Mouse (Mus musculus) splenic B cell, adult 2 months (primary cell): ENCODE measurements around the gene Stn1.

ENCODE experiments used
- DNase-seq: peaks from one replicate; pipeline ENCODE4 v3.0.0-alpha.2; 2011; ENCODE audit warnings: low read depth, low spot score
- H3K27me3 ChIP-seq: 2 replicates; pipeline ENCODE4 v1.6.1; 2012; ENCODE audit warnings: mild to moderate bottlenecking, low read length, moderate library complexity, mixed read lengths; ENCODE audit not compliant: control insufficient read depth, poor library complexity, insufficient read depth, severe bottlenecking
- H3K36me3 ChIP-seq: 2 replicates; pipeline ENCODE4 v1.6.1; 2012; ENCODE audit warnings: mild to moderate bottlenecking, low read length, moderate library complexity, mixed read lengths; ENCODE audit not compliant: control insufficient read depth, poor library complexity, insufficient read depth, severe bottlenecking

Gene Stn1

DNA sequence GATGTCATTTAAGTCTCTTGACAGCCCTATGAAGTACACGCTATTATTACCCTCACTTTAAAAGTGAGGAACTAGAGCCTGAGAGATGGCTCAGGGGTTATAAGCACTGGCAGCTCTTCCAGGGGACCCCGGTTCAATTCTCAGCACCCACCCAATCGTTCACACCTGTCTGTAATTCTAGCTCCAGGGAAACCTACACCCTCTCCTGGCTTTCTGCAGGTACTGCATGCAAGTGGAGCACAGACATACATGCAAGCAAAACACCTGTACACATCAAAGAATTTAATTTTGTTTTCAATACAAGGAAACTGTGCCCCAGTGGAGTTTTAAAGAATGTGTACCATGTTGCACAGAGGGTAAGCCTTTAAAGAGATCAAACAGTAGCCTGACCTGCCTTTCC lies 75.5 kb downstream of the Stn1 start:
- Histone ChIP-seq H3K27me3 (no peaks in the 10 kb centered on the region), H3K36me3 (no peaks in the 10 kb centered on the region; the same call in 1 of the 2 replicates)
- DNase-seq, result peak; percentile 27

GRCm38 (mm10) chr19:47461386-47461785 lies 75.9 kb downstream of the Stn1 start:
- DNase-seq, result no peak
- no peaks in the 10 kb centered on the region; the same call in 1 of the 2 replicates for H3K36me3 ChIP-seq
- H3K27me3 ChIP-seq, result no peaks in the 10 kb centered on the region

- H3K36me3 ChIP-seq, result no peaks in the 10 kb centered on the region; the same call in 1 of the 2 replicates
- no peak for DNase-seq
- H3K27me3 ChIP-seq, result no peaks in the 10 kb centered on the region
Observed at GRCm38 (mm10) chr19:47460120-47460960, 77.0 kb downstream of the Stn1 start.

DNA sequence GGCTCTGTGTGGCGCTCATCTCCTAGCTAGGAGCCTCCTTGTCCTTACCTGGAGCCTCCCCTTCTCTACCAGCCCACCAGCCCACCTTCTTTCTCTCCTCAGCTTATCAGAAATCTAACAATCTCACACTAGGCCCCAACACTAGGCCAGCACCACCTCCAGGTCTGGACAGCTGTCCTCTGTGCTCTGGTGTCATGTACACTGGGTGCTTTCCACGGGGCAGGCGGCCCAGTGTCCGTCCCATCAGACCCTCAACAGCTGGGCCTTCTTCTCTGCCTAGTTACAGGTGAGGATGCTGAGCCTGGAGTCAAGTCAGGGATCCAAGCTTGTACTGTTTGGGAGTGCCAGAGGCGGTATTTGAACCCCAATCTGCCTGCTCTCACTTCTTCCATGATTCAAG lies 78.1 kb downstream of the Stn1 start:
- H3K27me3 ChIP-seq, result no peaks in the 10 kb centered on the region
- no peaks in the 10 kb centered on the region; the same call in 1 of the 2 replicates for H3K36me3 ChIP-seq
- no peak for DNase-seq

GRCm38 (mm10) chr19:47458504-47459161 lies 78.7 kb downstream of the Stn1 start:
- peak; percentile 32 for DNase-seq
- Histone ChIP-seq H3K36me3 (no peaks in the 10 kb centered on the region; the same call in 1 of the 2 replicates), H3K27me3 (no peaks in the 10 kb centered on the region)

DNA sequence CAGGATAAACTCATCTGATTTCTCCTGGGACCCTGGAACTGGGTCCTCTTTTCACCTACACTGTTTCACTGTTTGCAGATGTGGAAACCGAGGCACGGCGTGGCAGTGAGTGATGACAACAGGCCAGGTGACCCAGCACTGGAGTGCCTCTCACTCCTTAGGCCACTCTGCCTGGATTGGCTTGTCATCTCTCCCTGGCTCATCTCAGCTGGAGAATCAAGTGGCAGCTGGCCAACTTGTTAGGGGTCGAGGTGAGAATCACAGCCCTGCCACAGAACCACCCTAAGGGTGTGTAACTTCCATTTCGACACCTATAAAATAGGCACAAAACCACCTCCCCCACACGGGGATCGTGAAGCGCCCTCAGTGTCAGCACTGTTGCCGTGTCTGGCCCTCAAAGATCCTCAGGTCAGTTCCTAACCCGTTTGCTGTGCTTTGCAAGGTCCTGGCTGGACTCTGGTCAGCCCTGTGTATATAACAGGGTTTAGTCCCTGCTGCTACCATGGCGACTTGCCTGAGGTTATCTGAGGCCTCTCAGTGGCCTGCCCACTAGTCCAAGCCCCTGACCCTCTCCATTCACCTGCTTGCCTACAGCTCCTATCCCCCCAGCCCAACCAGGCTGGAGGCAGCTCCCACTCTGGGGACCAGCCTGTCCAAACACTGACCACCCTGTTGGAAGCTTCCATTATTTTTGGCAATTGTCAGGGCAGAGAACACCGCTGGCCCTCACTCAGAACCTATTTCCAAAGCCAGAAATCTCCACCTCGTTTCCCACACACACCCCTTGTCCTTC lies 79.4 kb downstream of the Stn1 start:
- no peaks in the 10 kb centered on the region; the same call in 1 of the 2 replicates for H3K36me3 ChIP-seq
- no peak for DNase-seq
- H3K27me3 ChIP-seq, result no peaks in the 10 kb centered on the region

DNA sequence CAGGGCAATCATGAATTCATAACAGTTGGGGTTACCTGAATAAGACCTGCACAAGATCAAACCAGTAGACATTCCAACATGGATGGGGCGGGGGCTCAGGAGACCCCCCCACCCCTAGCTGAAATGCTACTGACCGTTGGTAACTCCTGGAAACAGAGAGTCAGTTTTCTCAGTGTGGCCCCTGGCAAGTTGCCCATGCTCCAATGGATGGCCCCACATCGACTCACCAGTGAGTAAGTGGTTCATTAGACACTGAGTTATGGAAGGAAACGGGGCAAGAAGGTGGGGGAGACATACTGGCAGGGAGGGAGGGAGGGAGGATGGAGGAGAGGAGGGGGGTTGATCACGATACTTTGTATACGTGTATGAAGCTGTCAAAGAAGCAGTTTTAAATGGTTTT lies 81.3 kb downstream of the Stn1 start:
- H3K27me3 ChIP-seq, result no peaks in the 10 kb centered on the region
- no peaks in the 10 kb centered on the region; the same call in 1 of the 2 replicates for H3K36me3 ChIP-seq
- no peak for DNase-seq

- peak; percentile 63 for DNase-seq
- Histone ChIP-seq H3K36me3 (no peaks in the 10 kb centered on the region; the same call in 1 of the 2 replicates), H3K27me3 (no peaks in the 10 kb centered on the region)
Observed at GRCm38 (mm10) chr19:47455001-47455755, 82.1 kb downstream of the Stn1 start.

DNA sequence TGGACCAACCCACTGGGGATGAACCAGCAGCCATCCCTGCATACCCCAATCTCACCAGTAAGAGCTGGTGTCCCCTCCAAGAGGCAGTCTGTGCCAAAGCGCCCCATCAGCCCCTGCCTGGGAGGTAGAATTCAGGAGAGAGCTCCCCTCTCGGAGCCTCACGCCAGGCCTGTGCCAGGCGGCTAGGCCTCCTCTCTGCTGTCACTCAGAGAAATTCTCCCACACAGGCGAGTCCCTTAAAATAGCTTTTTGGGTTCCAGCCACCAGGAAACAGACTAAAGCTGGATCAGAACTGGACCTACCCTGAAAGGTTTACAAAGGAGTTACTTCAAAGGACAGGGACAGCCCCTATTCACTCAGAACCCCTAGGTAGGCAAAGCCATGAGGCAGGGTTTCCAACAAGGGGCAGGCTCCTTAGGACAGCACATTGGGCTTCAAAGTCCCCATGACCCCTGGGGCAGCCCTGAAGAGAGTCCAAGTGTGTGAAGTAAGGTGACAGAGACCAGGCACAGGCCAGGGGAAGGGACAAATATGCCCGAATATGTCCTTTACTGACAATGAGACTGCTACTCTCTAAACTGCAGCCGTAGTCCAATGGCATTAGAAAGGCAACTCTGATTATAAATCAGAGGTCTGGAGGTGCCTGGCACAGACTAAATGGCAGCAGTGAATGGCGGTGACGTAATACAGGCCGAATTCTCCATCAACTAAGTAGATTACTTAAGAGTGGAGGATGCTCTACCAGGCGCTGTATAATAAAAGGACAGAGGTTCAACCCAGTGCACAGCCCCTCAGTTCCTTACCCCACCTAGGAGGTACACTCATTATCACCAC lies 82.9 kb downstream of the Stn1 start:
- no peak for DNase-seq
- no peaks in the 10 kb centered on the region for H3K27me3 ChIP-seq
- H3K36me3 ChIP-seq, result no peaks in the 10 kb centered on the region; the same call in 1 of the 2 replicates

GRCm38 (mm10) chr19:47453352-47453751 lies 84.0 kb downstream of the Stn1 start:
- DNase-seq, result no peak
- Histone ChIP-seq H3K27me3 (no peaks in the 10 kb centered on the region), H3K36me3 (no peaks in the 10 kb centered on the region; the same call in 1 of the 2 replicates)

DNA sequence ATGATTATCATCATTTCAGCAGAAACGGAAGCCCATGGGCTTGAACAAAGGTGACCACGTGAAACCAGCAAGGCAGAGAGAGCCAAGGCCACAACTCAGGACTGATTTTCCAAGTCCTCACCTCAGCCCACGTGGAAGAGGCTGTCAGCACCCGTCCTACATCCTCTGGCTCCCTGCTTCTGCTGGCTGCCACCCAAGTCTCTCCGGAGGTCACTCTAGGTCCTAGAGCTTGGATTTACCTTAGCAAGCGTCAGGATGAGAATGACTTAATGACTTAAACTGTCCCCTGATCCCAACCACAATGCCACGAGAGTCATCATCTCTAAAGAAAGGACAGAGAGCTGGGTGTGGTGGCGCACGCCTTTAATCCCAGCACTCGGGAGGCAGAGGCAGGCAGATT lies 84.6 kb downstream of the Stn1 start:
- no peaks in the 10 kb centered on the region; the same call in 1 of the 2 replicates for H3K36me3 ChIP-seq
- no peak for DNase-seq
- H3K27me3 ChIP-seq, result no peaks in the 10 kb centered on the region

- DNase-seq, result no peak
- Histone ChIP-seq H3K36me3 (no peaks in the 10 kb centered on the region; the same call in 1 of the 2 replicates), H3K27me3 (no peaks in the 10 kb centered on the region)
Observed at GRCm38 (mm10) chr19:47452211-47452610, 85.1 kb downstream of the Stn1 start.

DNA sequence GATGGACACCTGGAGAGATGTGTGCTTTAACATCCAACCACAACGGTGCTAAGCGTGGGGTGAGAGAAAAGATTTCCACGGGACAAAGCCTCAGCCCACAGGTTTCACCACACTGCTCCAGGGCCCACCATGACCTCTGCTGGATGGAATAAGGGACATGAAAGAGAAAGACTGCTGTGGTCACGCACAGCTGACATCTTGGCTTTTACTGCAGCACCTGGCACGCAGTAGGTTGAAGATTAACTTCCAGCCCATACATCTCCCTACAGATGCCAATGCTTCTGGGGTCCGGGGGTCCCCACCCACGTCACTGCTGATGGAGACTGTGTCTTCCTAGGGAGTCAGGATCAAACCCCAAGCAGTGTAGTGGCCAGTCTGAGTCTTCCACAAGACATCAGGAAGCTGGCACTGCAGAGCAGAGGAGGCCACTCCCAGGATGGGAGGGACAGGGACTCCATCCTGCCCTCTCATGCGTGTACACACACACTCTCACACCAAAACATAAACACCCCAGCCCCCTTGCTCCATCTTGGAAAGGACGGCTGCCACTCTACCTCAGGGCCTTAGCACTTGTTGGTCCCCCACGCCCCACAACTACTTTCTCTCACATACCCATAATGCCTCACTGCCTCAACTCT lies 85.7 kb downstream of the Stn1 start:
- no peaks in the 10 kb centered on the region for H3K27me3 ChIP-seq
- H3K36me3 ChIP-seq, result no peaks in the 10 kb centered on the region
- DNase-seq, result peak; percentile 47
